Comparison of ENCODE assay signal across 8 mouse cellular contexts in the genomic region with DNA sequence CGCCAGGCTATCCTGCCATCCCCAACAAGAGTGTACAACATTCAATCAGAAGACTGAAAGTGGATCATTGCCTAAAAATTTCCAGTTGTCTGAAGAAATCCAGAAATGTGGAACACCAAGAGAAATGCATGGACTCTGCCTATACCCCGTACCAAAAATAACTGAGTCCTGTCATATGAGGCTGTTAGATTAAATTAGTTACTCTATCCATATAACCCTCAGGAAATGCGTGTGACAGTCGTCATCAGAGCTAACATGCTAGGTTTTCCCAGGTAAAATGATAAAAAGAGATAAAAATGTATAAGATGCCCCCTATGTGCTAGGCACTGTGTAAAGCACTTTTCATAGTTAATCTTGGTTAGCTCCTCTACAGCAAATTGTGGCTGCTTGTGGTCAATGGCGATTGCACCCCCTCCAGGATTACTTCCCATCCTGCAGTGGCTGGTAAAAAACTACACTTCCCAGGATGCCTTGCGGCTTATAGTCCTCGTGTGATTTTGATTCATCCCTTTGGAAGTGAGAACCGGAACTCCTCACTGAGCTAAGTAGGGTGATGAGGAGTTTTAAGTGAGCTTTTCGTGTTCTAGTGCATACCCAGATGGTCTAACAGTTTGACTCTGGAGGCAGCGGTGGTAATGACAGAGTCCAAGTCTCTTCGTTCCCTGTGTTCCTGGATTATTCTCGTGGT. TPM values are rescaled to one million over a fixed set of nuclear protein-coding genes. Genes with fewer than 3 reads are reported as not detected.
DNase-seq lines count a peak whose midpoint lies in the region; ATAC-seq lines count a peak whose summit lies in the region.

A gene (plus strand): TSS at position 519 of the 688 bp plus-strand sequence.

- peaks cover 11% of the 10 kb centered on the region for H3K4me1 ChIP-seq in embryonic facial prominence, embryonic 13.5 days
- peaks cover 9% of the 10 kb centered on the region for H3K4me1 ChIP-seq in limb, embryonic 12.5 days (replicated peaks)
- H3K4me1 ChIP-seq in midbrain, embryonic 13.5 days (replicated peaks): peaks cover 14% of the 10 kb centered on the region
- no peaks in the 10 kb centered on the region for H3K4me1 ChIP-seq in stomach, embryonic 16.5 days (ENCODE audit: control insufficient read depth, insufficient read depth, low read length)

- no peaks in the 10 kb centered on the region for H3K27me3 ChIP-seq in embryonic facial prominence, embryonic 13.5 days
- no peaks in the 10 kb centered on the region for H3K27me3 ChIP-seq in limb, embryonic 12.5 days
- no peaks in the 10 kb centered on the region for H3K27me3 ChIP-seq in midbrain, embryonic 13.5 days
- H3K27me3 ChIP-seq in stomach, embryonic 16.5 days (ENCODE audit: control insufficient read depth, insufficient read depth, low read length): no peaks in the 10 kb centered on the region

- H3K9ac ChIP-seq in embryonic facial prominence, embryonic 13.5 days: peak within 1 kb of the TSS; percentile 71
- peak within 1 kb of the TSS; percentile 54 for H3K9ac ChIP-seq in limb, embryonic 12.5 days (replicated peaks)
- H3K9ac ChIP-seq in midbrain, embryonic 13.5 days (replicated peaks): peak within 1 kb of the TSS; percentile 43
- H3K9ac ChIP-seq in stomach, embryonic 16.5 days (ENCODE audit: low read length): peak within 1 kb of the TSS; percentile 63

- H3K9me3 ChIP-seq in embryonic facial prominence, embryonic 13.5 days: no peaks in the 10 kb centered on the region
- H3K9me3 ChIP-seq in limb, embryonic 12.5 days: no peaks in the 10 kb centered on the region
- no peaks in the 10 kb centered on the region for H3K9me3 ChIP-seq in midbrain, embryonic 13.5 days
- H3K9me3 ChIP-seq in stomach, embryonic 16.5 days (replicated peaks; ENCODE audit: control insufficient read depth, low read length): no peaks in the 10 kb centered on the region

- no peaks in the 10 kb centered on the region for H3K36me3 ChIP-seq in embryonic facial prominence, embryonic 13.5 days
- H3K36me3 ChIP-seq in limb, embryonic 12.5 days: no peaks in the 10 kb centered on the region
- 0 out of 2 replicates have a peak, but pooled peaks cover 2% of the 10 kb centered on the region for H3K36me3 ChIP-seq in midbrain, embryonic 13.5 days
- H3K36me3 ChIP-seq in stomach, embryonic 16.5 days (ENCODE audit: control insufficient read depth, insufficient read depth, low read length): no peaks in the 10 kb centered on the region

- DNase-seq in 3134 (ENCODE audit: extremely low read depth, insufficient read length, low spot score): peak; percentile 55
- DNase-seq in adrenal gland, postnatal 4 days (ENCODE audit: low spot score in 2 of 2): peak in 1 of 2 experiments; percentile 24
- peak; percentile 53 for DNase-seq in heart, adult 8-10 months (ENCODE audit: low spot score)
- DNase-seq in kidney, adult 9 months: peak; percentile 52

- WGBS in embryonic facial prominence, embryonic 13.5 days: 27% methylated on average over 12 of the region's 12 CpGs
- 33% methylated on average over 12 of the region's 12 CpGs for WGBS in limb, embryonic 12.5 days
- WGBS in midbrain, embryonic 13.5 days: 31% methylated on average over 12 of the region's 12 CpGs
- WGBS in stomach, embryonic 16.5 days: 31% methylated on average over 12 of the region's 12 CpGs

- H3K4me3 ChIP-seq in embryonic facial prominence, embryonic 13.5 days: peak within 1 kb of the TSS; percentile 53
- H3K4me3 ChIP-seq in limb, embryonic 12.5 days (replicated peaks): peak within 1 kb of the TSS; percentile 50
- peak within 1 kb of the TSS; percentile 46 for H3K4me3 ChIP-seq in midbrain, embryonic 13.5 days (replicated peaks)
- peak within 1 kb of the TSS; percentile 50 for H3K4me3 ChIP-seq in stomach, embryonic 16.5 days (replicated peaks; ENCODE audit: low read length)

- no peak within 1 kb of the TSS for H3K27ac ChIP-seq in embryonic facial prominence, embryonic 13.5 days
- H3K27ac ChIP-seq in limb, embryonic 12.5 days: no peak within 1 kb of the TSS
- H3K27ac ChIP-seq in midbrain, embryonic 13.5 days: no peak within 1 kb of the TSS
- no peak within 1 kb of the TSS for H3K27ac ChIP-seq in stomach, embryonic 16.5 days (ENCODE audit: low read length)

- ATAC-seq in embryonic facial prominence, embryonic 13.5 days (ENCODE audit: insufficient number of reproducible peaks, insufficient read depth, low FRiP score, low TSS enrichment, low read depth): no peak
- peak; percentile 37; the same call in 1 of the 2 replicates for ATAC-seq in limb, embryonic 12.5 days (ENCODE audit: insufficient number of reproducible peaks, insufficient read depth, low FRiP score, low TSS enrichment, low read depth)
- peak; percentile 79 for ATAC-seq in midbrain, embryonic 13.5 days
- ATAC-seq in stomach, embryonic 16.5 days (ENCODE audit: insufficient read depth, low FRiP score): peak; percentile 64

- H3K4me2 ChIP-seq in embryonic facial prominence, embryonic 13.5 days: peak within 1 kb of the TSS; percentile 63
- peak within 1 kb of the TSS; percentile 67 for H3K4me2 ChIP-seq in limb, embryonic 12.5 days
- peak within 1 kb of the TSS; percentile 57 for H3K4me2 ChIP-seq in midbrain, embryonic 13.5 days (replicated peaks)
- peak within 1 kb of the TSS; percentile 53 for H3K4me2 ChIP-seq in stomach, embryonic 16.5 days (ENCODE audit: low read depth, low read length)

RNA-seq across cellular contexts. Expression of the gene that starts here (rescaled TPM):
- 10 to 100 TPM; 10.8 to 11.1 TPM for total RNA-seq in adrenal gland, postnatal 4 days (2021)
- 8.1 and 8.2 TPM in 2 replicates for polyA plus RNA-seq in embryonic facial prominence, embryonic 13.5 days (2015; fragmentation: Nextera tagmentation; extraction: Ambion mirVana)
- total RNA-seq in heart, adult 8-10 months (2022): 1 to 10 TPM; 5.4 to 8.3 (median 6.4) TPM
- polyA plus RNA-seq in limb, embryonic 12.5 days (2016; fragmentation: Nextera tagmentation; extraction: Ambion mirVana): 7.4 and 7.7 TPM in 2 replicates
- 6.4 and 7.0 TPM in 2 replicates for polyA plus RNA-seq in midbrain, embryonic 13.5 days (2015; fragmentation: Nextera tagmentation; extraction: Ambion mirVana)
- polyA plus RNA-seq in stomach, embryonic 16.5 days (2015; fragmentation: Nextera tagmentation; extraction: Ambion mirVana): 6.8 and 6.9 TPM in 2 replicates
